ENCODE assay signal across 8 mouse cellular contexts in genomic region chr17:70755669-70756263, GRCm38 (mm10).
A peak's percentile ranks its signal among the peaks of the same experiment; 100 is the strongest.
DNase-seq lines count a peak whose midpoint lies in the region; ATAC-seq and TF ChIP-seq lines count a peak whose summit lies in the region.

No protein-coding gene starts in this region.

- H3K27me3 ChIP-seq in E14TG2a.4 (ENCODE audit: insufficient read depth, low read length): no peaks in the 10 kb centered on the region
- 0 out of 2 replicates have a peak, but pooled peaks cover 5% of the 10 kb centered on the region for H3K27me3 ChIP-seq in heart, embryonic 14.5 days (ENCODE audit: control insufficient read depth, insufficient read depth, low read length)
- H3K27me3 ChIP-seq in limb, embryonic 13.5 days: no peaks in the 10 kb centered on the region
- no peaks in the 10 kb centered on the region for H3K27me3 ChIP-seq in neural tube, embryonic 12.5 days (replicated peaks)

- H3K4me3 ChIP-seq in E14TG2a.4 (replicated peaks; ENCODE audit: low read length): peak overlapping the region; percentile 75
- peak overlapping the region; percentile 53 to 58 for H3K4me3 ChIP-seq in heart, embryonic 14.5 days (ENCODE audit: control insufficient read depth in 1 of 2, insufficient read depth in 1 of 2, low read depth in 1 of 2, low read length in 2 of 2)
- peak overlapping the region; percentile 46 for H3K4me3 ChIP-seq in limb, embryonic 13.5 days
- peak overlapping the region; percentile 8; the same call in 1 of the 2 replicates for H3K4me3 ChIP-seq in neural tube, embryonic 12.5 days

- H3K9me3 ChIP-seq in E14TG2a.4 (ENCODE audit: low read length): no peaks in the 10 kb centered on the region
- H3K9me3 ChIP-seq in heart, embryonic 14.5 days (ENCODE audit: control insufficient read depth, low read length): no peaks in the 10 kb centered on the region
- H3K9me3 ChIP-seq in limb, embryonic 13.5 days: no peaks in the 10 kb centered on the region
- no peaks in the 10 kb centered on the region for H3K9me3 ChIP-seq in neural tube, embryonic 12.5 days

- H3K36me3 ChIP-seq in E14TG2a.4 (ENCODE audit: insufficient read depth, low read length): peaks cover 3% of the 10 kb centered on the region; the same call in 1 of the 2 replicates
- no peaks in the 10 kb centered on the region for H3K36me3 ChIP-seq in heart, embryonic 14.5 days (ENCODE audit: control insufficient read depth, insufficient read depth, low read length)
- H3K36me3 ChIP-seq in limb, embryonic 13.5 days: no peaks in the 10 kb centered on the region
- no peaks in the 10 kb centered on the region for H3K36me3 ChIP-seq in neural tube, embryonic 12.5 days

- no peak for TF ChIP-seq POLR2A in brain, embryonic 14.5 days (IDR thresholded peaks at IDR 0.05; ENCODE audit: borderline replicate concordance, extremely low read depth, insufficient read depth, insufficient read length, poor library complexity, severe bottlenecking)

- peak; percentile 64 for DNase-seq in brain, embryonic 14.5 days (ENCODE audit: low read depth)
- no peak for DNase-seq in gastrocnemius, adult 18-20 months (ENCODE audit: low spot score)
- no peak for DNase-seq in ovary, postnatal 14 days (ENCODE audit: low spot score)

- H3K4me2 ChIP-seq in heart, embryonic 14.5 days (ENCODE audit: low read length): peak overlapping the region; percentile 92
- peak overlapping the region; percentile 79 for H3K4me2 ChIP-seq in limb, embryonic 13.5 days (replicated peaks)
- peak overlapping the region; percentile 49 for H3K4me2 ChIP-seq in neural tube, embryonic 12.5 days (replicated peaks)

- no peak for TF ChIP-seq CTCF in E14TG2a.4 (conservative IDR thresholded peaks at IDR 0.05; ENCODE audit: low read length)
- no peak for TF ChIP-seq CTCF in brain, embryonic 14.5 days (IDR thresholded peaks at IDR 0.05; ENCODE audit: borderline replicate concordance, extremely low read depth, insufficient read depth, insufficient read length)

- H3K9ac ChIP-seq in heart, embryonic 14.5 days (ENCODE audit: low read length): peak overlapping the region; percentile 68
- H3K9ac ChIP-seq in limb, embryonic 13.5 days: peak overlapping the region; percentile 58; the same call in 1 of the 2 replicates
- H3K9ac ChIP-seq in neural tube, embryonic 12.5 days: no peak overlapping the region

- peaks cover 80% of the 10 kb centered on the region for H3K4me1 ChIP-seq in E14TG2a.4 (replicated peaks; ENCODE audit: low read depth, low read length)
- peaks cover 6 to 10% of the 10 kb centered on the region in 2 experiments; a peak in 3 of 4 replicates for H3K4me1 ChIP-seq in heart, embryonic 14.5 days (ENCODE audit: control insufficient read depth in 2 of 2, insufficient read depth in 2 of 2, low read length in 2 of 2)
- peaks cover 27% of the 10 kb centered on the region for H3K4me1 ChIP-seq in limb, embryonic 13.5 days
- peaks cover 21% of the 10 kb centered on the region for H3K4me1 ChIP-seq in neural tube, embryonic 12.5 days

- 7% methylated on average over 12 of the region's 14 CpGs for WGBS in heart, embryonic 14.5 days
- WGBS in limb, embryonic 13.5 days: 3% methylated on average over 13 of the region's 14 CpGs
- WGBS in neural tube, embryonic 12.5 days: 2% methylated on average over 13 of the region's 14 CpGs

- ATAC-seq in heart, embryonic 14.5 days (ENCODE audit: insufficient number of reproducible peaks, insufficient read depth, low FRiP score, low read depth): no peak
- ATAC-seq in limb, embryonic 13.5 days (ENCODE audit: low FRiP score, low read depth): peak; percentile 42; the same call in 1 of the 2 replicates
- peak; percentile 76 for ATAC-seq in neural tube, embryonic 12.5 days (ENCODE audit: low FRiP score, low read depth)
- no peak for ATAC-seq in erythroblast, adult 5-6 weeks (replicated peaks; ENCODE audit: low FRiP score, poor library complexity, severe bottlenecking)

- peak overlapping the region; percentile 45 to 85; a peak in 3 of 4 replicates for H3K27ac ChIP-seq in heart, embryonic 14.5 days (replicated peaks in 1 of 2; ENCODE audit: control insufficient read depth in 1 of 2, insufficient read depth in 1 of 2, low read depth in 2 of 2, low read length in 2 of 2)
- H3K27ac ChIP-seq in limb, embryonic 13.5 days: peak overlapping the region; percentile 86; the same call in 1 of the 2 replicates
- H3K27ac ChIP-seq in neural tube, embryonic 12.5 days: no peak overlapping the region

Comparison
In these comparisons a context has a peak if more than half of its experiments do, and no peak if none do; other contexts are left out.
1. H3K4me3 ChIP-seq: peak in every context shown above with its lines; median percentile 75 in E14TG2a.4; 56 in heart, embryonic 14.5 days; 46 in limb, embryonic 13.5 days; 8 in neural tube, embryonic 12.5 days.
2. ATAC-seq: peak in limb, embryonic 13.5 days (single experiment) and neural tube, embryonic 12.5 days (single experiment); none in heart, embryonic 14.5 days (single experiment) and erythroblast, adult 5-6 weeks (single experiment).
3. Peak in every context shown above with its lines, with median percentiles within 50 percentile points of each other: H3K4me2 ChIP-seq.